Mouse (Mus musculus): ENCODE measurements around the gene Mr1. TPM values are rescaled to one million over a fixed set of nuclear protein-coding genes. Genes with fewer than 3 reads are reported as not detected.

Mr1 gene
- total and polyA plus RNA-seq, 3 experiments = 4.3 to 7.6 (median 7.1) TPM

DNA sequence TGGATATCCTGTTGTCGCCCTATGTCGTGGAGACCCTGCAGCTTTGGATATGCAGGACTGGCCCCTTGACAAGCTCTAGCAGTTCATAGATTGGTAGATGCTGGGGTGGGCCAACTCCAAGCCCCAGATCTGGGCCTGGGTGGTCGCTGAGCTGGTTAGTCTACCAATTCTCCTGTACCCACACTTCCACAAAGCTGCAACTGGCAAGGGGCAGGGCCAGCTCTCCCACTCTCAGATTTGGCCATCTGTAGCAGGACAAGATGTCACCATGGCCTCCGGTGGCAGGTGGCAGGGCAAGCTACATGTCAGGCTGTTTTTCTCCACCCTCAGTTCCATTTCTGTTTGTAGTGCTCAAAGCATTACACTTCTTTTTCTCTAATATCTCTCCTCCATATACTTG, 42.0 kb upstream of the Mr1 start:
- in situ Hi-C loops (cut with MboI; ENCODE audit: low pct_ligation_motif_present, low pct_unique_long_range_greater_than_20kb, low sequenced_read_pairs) = no loop called here
- no peak overlapping the region for H3K9ac ChIP-seq (ENCODE audit: insufficient read depth, low read depth)
- peaks cover 51 to 69% of the 10 kb centered on the region in 2 experiments for H3K36me3 ChIP-seq (replicated peaks in 1 of 2; ENCODE audit: control insufficient read depth in 1 of 2, insufficient read depth in 1 of 2, low read length in 1 of 2)
- no peak overlapping the region for H3K4me2 ChIP-seq (ENCODE audit: insufficient read depth, low read depth, poor library complexity, severe bottlenecking)
- no peak for TF ChIP-seq RAD21 (IDR thresholded peaks at IDR 0.05; ENCODE audit: low read depth, low read length)
- no peak for TF ChIP-seq JUN (IDR thresholded peaks at IDR 0.05; ENCODE audit: insufficient read depth, low read depth, low read length)
- H3K27ac ChIP-seq (ENCODE audit: insufficient read depth, low read depth) = no peak overlapping the region
- no peaks in the 10 kb centered on the region for H3K79me2 ChIP-seq (replicated peaks; ENCODE audit: control insufficient read depth, extremely low read depth, insufficient read depth, poor library complexity, severe bottlenecking)
- dilution Hi-C loops (cut with MboI; ENCODE audit: extremely low pct_ligation_motif_present, extremely low pct_unique_long_range_greater_than_20kb, low sequenced_read_pairs) = no loop called here
- H3K4me3 ChIP-seq (replicated peaks in 1 of 3; ENCODE audit: low read depth in 2 of 3, low read length in 2 of 3, poor library complexity in 1 of 3) = no peak overlapping the region
- no peak for DNase-seq (ENCODE audit: extremely low read depth)
- no peaks in the 10 kb centered on the region for H3K27me3 ChIP-seq (replicated peaks)
- H3K9me3 ChIP-seq (replicated peaks; ENCODE audit: low read length) = no peaks in the 10 kb centered on the region
- no peaks in the 10 kb centered on the region for H3K4me1 ChIP-seq (ENCODE audit: control insufficient read depth in 1 of 2, insufficient read depth in 2 of 2)

DNA sequence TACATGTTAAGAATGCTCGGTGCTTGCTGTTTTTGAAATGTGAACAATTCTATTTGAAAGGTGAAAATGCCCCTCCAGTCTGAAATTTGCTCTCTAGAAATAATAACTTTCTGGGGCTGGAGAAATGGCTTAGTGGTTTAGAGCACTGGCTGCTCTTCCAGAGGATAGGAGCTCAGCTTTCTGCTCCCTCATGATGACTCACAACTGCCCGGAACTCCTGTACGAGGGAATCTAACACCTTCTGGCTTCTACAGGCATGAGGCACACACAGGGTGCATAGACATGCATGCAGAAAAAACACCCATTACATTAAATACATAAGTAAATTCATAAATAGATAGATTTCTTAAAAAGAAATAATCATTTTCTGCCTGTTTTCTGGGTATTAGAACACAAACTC, 37.6 kb upstream of the Mr1 start:
- H3K4me3 ChIP-seq (replicated peaks in 1 of 3; ENCODE audit: low read depth in 2 of 3, low read length in 2 of 3, poor library complexity in 1 of 3) = no peak overlapping the region
- dilution Hi-C loops (cut with MboI; ENCODE audit: extremely low pct_ligation_motif_present, extremely low pct_unique_long_range_greater_than_20kb, low sequenced_read_pairs) (no loop called here), in situ Hi-C loops (cut with MboI; ENCODE audit: low pct_ligation_motif_present, low pct_unique_long_range_greater_than_20kb, low sequenced_read_pairs) (no loop called here)
- H3K27ac ChIP-seq (ENCODE audit: insufficient read depth, low read depth) = no peak overlapping the region
- no peaks in the 10 kb centered on the region for H3K79me2 ChIP-seq (replicated peaks; ENCODE audit: control insufficient read depth, extremely low read depth, insufficient read depth, poor library complexity, severe bottlenecking)
- no peak overlapping the region for H3K9ac ChIP-seq (ENCODE audit: insufficient read depth, low read depth)
- no peaks in the 10 kb centered on the region for H3K4me1 ChIP-seq (ENCODE audit: control insufficient read depth in 1 of 2, insufficient read depth in 2 of 2)
- H3K4me2 ChIP-seq (ENCODE audit: insufficient read depth, low read depth, poor library complexity, severe bottlenecking) = no peak overlapping the region
- no peaks in the 10 kb centered on the region for H3K27me3 ChIP-seq (replicated peaks)
- no peaks in the 10 kb centered on the region for H3K9me3 ChIP-seq (replicated peaks; ENCODE audit: low read length)
- peaks cover 21 to 53% of the 10 kb centered on the region in 2 experiments for H3K36me3 ChIP-seq (replicated peaks in 1 of 2; ENCODE audit: control insufficient read depth in 1 of 2, insufficient read depth in 1 of 2, low read length in 1 of 2)
- DNase-seq (ENCODE audit: extremely low read depth) = no peak
- no peak for TF ChIP-seq ZMIZ1 (IDR thresholded peaks at IDR 0.05; ENCODE audit: low read depth, low read length)
- no peak for TF ChIP-seq CHD1 (IDR thresholded peaks at IDR 0.05; ENCODE audit: low read depth, low read length)
- no peak for TF ChIP-seq RCOR1 (conservative IDR thresholded peaks at IDR 0.05; ENCODE audit: low read depth, low read length)
- TF ChIP-seq ZNF384 (IDR thresholded peaks at IDR 0.05; ENCODE audit: low read depth, low read length) = no peak
- no peak for TF ChIP-seq MAZ (IDR thresholded peaks at IDR 0.05; ENCODE audit: low read depth, low read length)
- TF ChIP-seq USF1 (IDR thresholded peaks at IDR 0.05; ENCODE audit: low read depth, low read length) = no peak
- TF ChIP-seq PAX5 (IDR thresholded peaks at IDR 0.05; ENCODE audit: low read length) = no peak
- TF ChIP-seq JUN (IDR thresholded peaks at IDR 0.05; ENCODE audit: insufficient read depth, low read depth, low read length) = no peak
- no peak for TF ChIP-seq SMC3 (IDR thresholded peaks at IDR 0.05; ENCODE audit: low read depth, low read length)
- TF ChIP-seq BHLHE40 (IDR thresholded peaks at IDR 0.05; ENCODE audit: low read depth, low read length) = no peak
- no peak for TF ChIP-seq UBTF (IDR thresholded peaks at IDR 0.05; ENCODE audit: low read depth, low read length)
- TF ChIP-seq TCF12 (IDR thresholded peaks at IDR 0.05; ENCODE audit: low read depth, low read length) = no peak
- TF ChIP-seq ETS1 (conservative IDR thresholded peaks at IDR 0.05; ENCODE audit: low read depth, low read length) = no peak
- TF ChIP-seq POLR2AphosphoS2 (IDR thresholded peaks at IDR 0.05; ENCODE audit: low read depth, low read length) = no peak
- TF ChIP-seq JUND (conservative IDR thresholded peaks at IDR 0.05; ENCODE audit: low read depth, low read length) = no peak
- TF ChIP-seq MXI1 (IDR thresholded peaks at IDR 0.05; ENCODE audit: low read depth, low read length) = no peak
